Mouse (Mus musculus) lung, embryonic 14.5 days (tissue): ENCODE measurements at regions not wholly inside any gene's neighbourhood (a gene's known extent, or its start where the extent isn't known, plus 50 kb on each side); places are given as distances from the start of the nearest gene placed in this dataset.
"Not testable (repeated sequence)": the region's sequence is repeated elsewhere in the genome, so short reads cannot be mapped to it uniquely, and the experiment has no call there.

Experiments used
- ATAC-seq: fragments of 200-750 bp; cut with Nextera tagmentation; 2 replicates; pipeline ENCODE4 v1.8.0; 2017; ENCODE audit warnings: mild to moderate bottlenecking, moderate TSS enrichment, moderate library complexity; ENCODE audit not compliant: insufficient read depth
- DNase-seq: peaks from one replicate; pipeline ENCODE4 v3.0.0-alpha.2; 2015
- H3K27ac ChIP-seq: fragments of 300-500 bp; sonication (generic); 2 replicates; pipeline ENCODE4 v1.5.1; 2014; ENCODE audit warnings: low read depth, mild to moderate bottlenecking, moderate library complexity
- H3K27me3 ChIP-seq: fragments of 300-500 bp; sonication (generic); 2 replicates; pipeline ENCODE4 v1.6.1; 2014; ENCODE audit warnings: low read length, control low read depth; ENCODE audit not compliant: insufficient read depth
- H3K36me3 ChIP-seq: fragments of 300-500 bp; sonication (generic); 2 replicates; pipeline ENCODE4 v1.6.1; 2014; ENCODE audit warnings: control low read depth; ENCODE audit not compliant: insufficient read depth
- H3K4me1 ChIP-seq: fragments of 300-500 bp; sonication (generic); 2 replicates; pipeline ENCODE4 v1.6.1; 2014; ENCODE audit warnings: antibody characterized with exemption, control low read depth; ENCODE audit not compliant: insufficient read depth
- H3K4me2 ChIP-seq: fragments of 300-500 bp; sonication (generic); 2 replicates; pipeline ENCODE4 v1.6.1; 2014; ENCODE audit warnings: mild to moderate bottlenecking
- H3K4me3 ChIP-seq: fragments of 300-500 bp; sonication (generic); 2 replicates; pipeline ENCODE4 v1.5.1; 2014; ENCODE audit warnings: low read depth, low read length
- H3K9ac ChIP-seq: fragments of 300-500 bp; sonication (generic); 2 replicates; pipeline ENCODE4 v1.6.1; 2014
- H3K9me3 ChIP-seq: fragments of 300-500 bp; sonication (generic); 2 replicates; pipeline ENCODE4 v1.6.1; 2016; ENCODE audit warnings: low read depth, low read length, control low read depth
- CTCF ChIP-seq: IDR thresholded peaks from 2 replicates; pipeline ENCODE4 v1.5.1; 2016; ENCODE audit warnings: antibody characterized with exemption, low read depth
- WGBS: fragments of 180-500 bp; shearing (Covaris S2); extraction: QIAGEN DNeasy Blood & Tissue Kit; methylation state at CpG from one replicate; pipeline ENCODE4 v1.1.7; 2014; 5-methylcytosine and 5-hydroxymethylcytosine counted together

DNA sequence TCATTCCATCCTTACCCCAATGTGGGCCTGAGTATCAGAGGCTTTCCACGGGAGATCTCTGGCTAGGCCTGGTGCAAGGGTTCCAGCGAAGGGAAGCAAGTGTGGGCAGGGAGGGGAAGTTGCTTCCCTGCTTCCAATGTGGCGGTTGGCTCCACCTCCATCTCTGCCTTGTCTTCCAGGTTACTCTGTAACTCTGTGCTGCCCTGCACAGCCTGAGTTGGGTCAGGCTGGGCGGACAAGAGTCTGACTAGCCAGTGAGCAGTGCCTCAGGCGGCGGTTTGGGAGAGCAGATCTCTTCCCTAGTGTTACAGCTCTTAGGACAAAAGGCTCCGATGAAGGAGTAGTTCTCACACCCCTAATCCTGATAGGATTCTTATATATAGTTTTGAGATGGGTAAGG is 172.8 kb downstream of the Snx19 start:
- Histone ChIP-seq H3K9me3 (no peaks in the 10 kb centered on the region), H3K4me3 (no peak overlapping the region), H3K4me2 (no peak overlapping the region), H3K27me3 (no peaks in the 10 kb centered on the region), H3K36me3 (no peaks in the 10 kb centered on the region), H3K4me1 (no peaks in the 10 kb centered on the region), H3K27ac (no peak overlapping the region), H3K9ac (no peak overlapping the region)
- no peak for TF ChIP-seq CTCF
- DNase-seq (no peak), ATAC-seq (no peak)
- 74% methylated on average over 7 of the region's 7 CpGs for WGBS

DNA sequence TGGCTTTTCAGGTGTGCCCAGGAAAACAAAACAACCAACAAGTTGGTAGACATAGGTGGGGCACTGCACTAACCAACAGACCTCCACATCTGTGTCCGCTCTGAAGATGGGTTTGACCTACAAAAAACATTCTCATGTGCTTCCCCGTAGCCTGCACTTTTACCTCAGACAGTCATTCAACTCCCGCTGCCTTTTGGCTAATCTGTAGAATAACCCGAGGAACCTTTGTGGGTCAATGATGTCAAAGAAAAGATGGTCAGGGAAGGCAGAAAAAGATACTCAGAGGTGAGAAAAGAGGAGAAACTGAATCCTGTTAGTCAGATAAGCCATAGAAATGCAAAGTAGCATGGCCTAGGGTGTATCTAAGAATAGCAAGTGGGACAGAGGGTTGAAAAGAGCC is 170.8 kb downstream of the Snx19 start:
- H3K36me3 ChIP-seq = no peaks in the 10 kb centered on the region
- H3K4me3 ChIP-seq = no peak overlapping the region
- no peak overlapping the region for H3K9ac ChIP-seq
- DNase-seq = no peak
- no peaks in the 10 kb centered on the region for H3K4me1 ChIP-seq
- no peak for ATAC-seq
- H3K9me3 ChIP-seq = no peaks in the 10 kb centered on the region
- H3K4me2 ChIP-seq = no peak overlapping the region
- H3K27me3 ChIP-seq = no peaks in the 10 kb centered on the region
- WGBS = 73% methylated on average over 4 of the region's 4 CpGs
- H3K27ac ChIP-seq = no peak overlapping the region
- no peak for TF ChIP-seq CTCF

DNA sequence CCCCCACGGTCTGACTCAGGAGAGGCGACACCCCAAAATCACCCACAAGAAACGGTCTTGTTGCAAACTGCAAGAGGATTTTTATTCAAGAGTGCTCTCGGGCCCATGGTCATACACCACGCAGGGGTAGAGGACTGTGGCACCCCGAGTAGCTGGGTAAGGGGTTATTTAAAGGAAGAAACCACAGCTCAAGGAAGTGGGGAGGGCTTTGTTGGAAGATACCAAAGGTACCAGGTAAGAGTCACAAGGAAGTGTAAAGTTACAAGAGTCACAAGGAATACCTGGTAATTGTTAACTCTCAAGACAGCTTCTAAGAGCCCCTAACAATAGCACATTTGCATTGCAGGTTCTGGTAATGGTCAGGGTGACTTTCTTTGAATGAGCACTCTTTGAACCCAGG is 170.2 kb downstream of the Snx19 start:
- not testable (repeated sequence) for ATAC-seq, H3K27me3 ChIP-seq, H3K27ac ChIP-seq, DNase-seq, H3K4me1 ChIP-seq, H3K4me3 ChIP-seq, H3K4me2 ChIP-seq, H3K9me3 ChIP-seq, H3K36me3 ChIP-seq, H3K9ac ChIP-seq
- WGBS = 83% methylated on average over 6 of the region's 6 CpGs

DNA sequence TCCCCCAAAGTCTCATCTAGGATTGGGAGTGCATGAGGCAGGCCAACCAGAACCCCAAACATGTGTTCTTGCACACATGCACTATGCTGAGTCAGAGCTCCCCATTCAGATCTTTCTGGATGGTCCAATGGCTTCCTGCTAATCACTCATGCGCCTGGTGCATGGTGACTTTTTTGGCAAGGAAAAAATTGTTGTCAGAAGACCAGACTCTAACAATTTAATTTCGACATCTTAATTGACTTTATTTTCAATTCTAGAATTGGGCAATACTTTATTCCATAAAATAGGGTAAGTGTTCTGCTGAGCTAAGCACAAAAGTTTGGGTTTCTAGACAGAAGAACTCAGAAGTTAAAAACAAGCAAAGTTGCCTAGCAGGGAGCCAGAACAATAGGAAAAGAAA is 165.7 kb downstream of the Snx19 start:
- Histone ChIP-seq H3K9me3 (no peaks in the 10 kb centered on the region), H3K4me1 (no peaks in the 10 kb centered on the region), H3K9ac (no peak overlapping the region), H3K27ac (no peak overlapping the region), H3K27me3 (no peaks in the 10 kb centered on the region), H3K4me3 (no peak overlapping the region), H3K4me2 (no peak overlapping the region), H3K36me3 (no peaks in the 10 kb centered on the region)
- 86% methylated on average over 2 of the region's 2 CpGs for WGBS
- ATAC-seq (no peak), DNase-seq (no peak)
- no peak for TF ChIP-seq CTCF

GRCm38 (mm10) chr9:30591246-30591645 is 164.3 kb downstream of the Snx19 start:
- WGBS = 58% methylated on average over 5 of the region's 5 CpGs
- no peak for ATAC-seq

DNA sequence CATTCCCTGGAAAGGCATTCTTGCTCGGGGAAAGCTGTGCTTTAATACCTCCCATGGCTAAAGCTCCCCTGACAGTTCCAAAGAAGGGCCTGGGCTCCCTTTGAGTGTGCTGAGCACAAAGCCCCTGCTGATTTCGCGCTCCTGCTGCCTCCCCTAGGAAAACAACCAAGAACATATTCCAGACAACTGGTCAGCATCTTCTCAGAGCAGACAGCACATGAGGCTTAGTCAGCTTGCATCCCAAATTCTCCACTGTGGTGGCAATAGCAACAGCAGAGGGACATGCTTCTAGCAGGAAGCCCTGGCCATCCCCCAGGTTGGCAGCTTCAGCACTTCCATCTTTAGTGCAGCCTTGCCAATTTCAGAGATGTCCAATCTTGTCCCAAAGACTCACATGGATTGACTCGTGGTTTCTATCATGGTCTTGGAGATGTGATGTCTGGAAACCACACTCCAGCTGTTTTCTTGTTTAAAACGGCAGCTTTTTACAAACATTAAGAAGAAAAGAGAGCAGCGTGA is 163.8 kb downstream of the Snx19 start:
- Histone ChIP-seq H3K4me2 (no peak overlapping the region), H3K4me3 (no peak overlapping the region), H3K27me3 (no peaks in the 10 kb centered on the region), H3K36me3 (no peaks in the 10 kb centered on the region), H3K27ac (no peak overlapping the region), H3K9ac (no peak overlapping the region), H3K9me3 (no peaks in the 10 kb centered on the region), H3K4me1 (no peaks in the 10 kb centered on the region)
- ATAC-seq (no peak), DNase-seq (no peak)
- TF ChIP-seq CTCF = no peak
- WGBS = 60% methylated on average over 6 of the region's 6 CpGs

More at GRCm38 (mm10) chr9:30591246-30591645, 164.3 kb downstream of the Snx19 start:
- H3K9ac ChIP-seq = no peak overlapping the region
- H3K36me3 ChIP-seq = no peaks in the 10 kb centered on the region
- no peak overlapping the region for H3K4me3 ChIP-seq
- no peak overlapping the region for H3K27ac ChIP-seq
- H3K4me1 ChIP-seq = no peaks in the 10 kb centered on the region
- no peaks in the 10 kb centered on the region for H3K27me3 ChIP-seq
- no peak for DNase-seq
- no peaks in the 10 kb centered on the region for H3K9me3 ChIP-seq
- TF ChIP-seq CTCF = no peak
- H3K4me2 ChIP-seq = no peak overlapping the region

GRCm38 (mm10) chr9:30581271-30581821 is 154.4 kb downstream of the Snx19 start:
- Histone ChIP-seq H3K4me1 (no peaks in the 10 kb centered on the region), H3K27ac (no peak overlapping the region), H3K9me3 (no peaks in the 10 kb centered on the region), H3K27me3 (no peaks in the 10 kb centered on the region), H3K4me2 (no peak overlapping the region), H3K36me3 (no peaks in the 10 kb centered on the region), H3K9ac (no peak overlapping the region), H3K4me3 (no peak overlapping the region)
- no peak for ATAC-seq
- DNase-seq = no peak
- WGBS = 84% methylated on average over 9 of the region's 9 CpGs
- TF ChIP-seq CTCF = no peak

GRCm38 (mm10) chr9:30580500-30580899 is 153.6 kb downstream of the Snx19 start:
- Histone ChIP-seq H3K9me3 (no peaks in the 10 kb centered on the region), H3K27ac (no peak overlapping the region), H3K4me1 (no peaks in the 10 kb centered on the region), H3K9ac (no peak overlapping the region), H3K4me2 (no peak overlapping the region), H3K4me3 (no peak overlapping the region), H3K27me3 (no peaks in the 10 kb centered on the region), H3K36me3 (no peaks in the 10 kb centered on the region)
- DNase-seq (no peak), ATAC-seq (no peak)
- TF ChIP-seq CTCF = no peak
- 55% methylated on average over 6 of the region's 6 CpGs for WGBS
